Mouse (Mus musculus) neural tube, embryonic 12.5 days (tissue): ENCODE data around the gene Rhbdd3. TPM values are rescaled to one million over a fixed set of nuclear protein-coding genes. Genes with fewer than 3 reads are reported as not detected.
A peak's percentile ranks its signal among the peaks of the same experiment; 100 is the strongest.

Source experiments
- ATAC-seq: fragments of 200-750 bp; cut with Nextera tagmentation; 2 replicates; pipeline ENCODE4 v1.8.0; 2017; ENCODE audit warnings: low read depth, mild to moderate bottlenecking, moderate TSS enrichment, moderate library complexity; ENCODE audit not compliant: low FRiP score
- H3K27ac ChIP-seq: fragments of 300-500 bp; sonication (generic); 2 replicates; pipeline ENCODE4 v1.5.1; 2016
- H3K27me3 ChIP-seq: fragments of 300-500 bp; sonication (generic); replicated peaks from 2 replicates; pipeline ENCODE4 v1.6.1; 2016; ENCODE audit warnings: mild to moderate bottlenecking
- H3K36me3 ChIP-seq: fragments of 300-500 bp; sonication (generic); 2 replicates; pipeline ENCODE4 v1.6.1; 2016; ENCODE audit warnings: mild to moderate bottlenecking
- H3K4me1 ChIP-seq: fragments of 300-500 bp; sonication (generic); 2 replicates; pipeline ENCODE4 v1.6.1; 2016
- H3K4me2 ChIP-seq: fragments of 300-500 bp; sonication (generic); replicated peaks from 2 replicates; pipeline ENCODE4 v1.6.1; 2016; ENCODE audit warnings: mild to moderate bottlenecking
- H3K4me3 ChIP-seq: fragments of 300-500 bp; sonication (generic); 2 replicates; pipeline ENCODE4 v1.5.1; 2016
- H3K9ac ChIP-seq: fragments of 300-500 bp; sonication (generic); 2 replicates; pipeline ENCODE4 v1.6.1; 2016; ENCODE audit warnings: mild to moderate bottlenecking
- H3K9me3 ChIP-seq: fragments of 300-500 bp; sonication (generic); 2 replicates; pipeline ENCODE4 v1.6.1; 2016; ENCODE audit warnings: mild to moderate bottlenecking
- WGBS: fragments of 180-500 bp; shearing (Covaris S2); methylation state at CpG from one replicate; pipeline ENCODE4 v1.1.7; 2016; 5-methylcytosine and 5-hydroxymethylcytosine counted together
- polyA plus RNA-seq: library from polyadenylated mRNA; unstranded; fragments of >200 nt; fragmentation: Nextera tagmentation; extraction: Ambion mirVana; gene quantifications from 2 replicates; pipeline ENCODE4 v1.2.1, GENCODE M21; 2016

Gene Rhbdd3
- polyA plus RNA-seq, 1 experiment from 2014 or later: 26.9 TPM

DNA sequence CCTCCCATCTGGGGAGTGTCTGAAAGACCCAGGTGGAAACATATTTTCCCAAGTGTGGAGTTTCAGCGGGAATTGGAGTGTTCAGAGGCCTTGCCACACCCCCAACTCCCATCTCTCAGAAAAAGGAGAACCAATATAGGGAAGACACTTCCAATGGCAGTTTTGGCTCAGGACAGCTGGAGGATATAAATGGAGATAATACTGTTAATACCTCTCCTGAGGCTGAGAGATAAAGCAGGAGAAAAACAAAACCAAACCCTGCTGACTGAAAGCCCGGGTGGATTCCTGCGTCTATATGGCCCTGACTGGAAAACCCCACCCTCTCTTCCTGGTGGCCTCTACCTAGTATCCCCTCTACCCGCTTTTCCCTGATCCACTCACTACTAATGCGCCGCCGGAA is 3.7 kb downstream of the Rhbdd3 start:
- H3K27me3 ChIP-seq: no peaks in the 10 kb centered on the region
- no peak overlapping the region for H3K9ac ChIP-seq
- WGBS: 91% methylated on average over 7 of the region's 7 CpGs
- H3K4me3 ChIP-seq: no peak overlapping the region
- no peak for ATAC-seq
- peaks cover 16% of the 10 kb centered on the region for H3K4me1 ChIP-seq
- peaks cover 21% of the 10 kb centered on the region; the same call in 1 of the 2 replicates for H3K36me3 ChIP-seq
- H3K4me2 ChIP-seq: no peak overlapping the region
- H3K27ac ChIP-seq: no peak overlapping the region
- H3K9me3 ChIP-seq: no peaks in the 10 kb centered on the region

DNA sequence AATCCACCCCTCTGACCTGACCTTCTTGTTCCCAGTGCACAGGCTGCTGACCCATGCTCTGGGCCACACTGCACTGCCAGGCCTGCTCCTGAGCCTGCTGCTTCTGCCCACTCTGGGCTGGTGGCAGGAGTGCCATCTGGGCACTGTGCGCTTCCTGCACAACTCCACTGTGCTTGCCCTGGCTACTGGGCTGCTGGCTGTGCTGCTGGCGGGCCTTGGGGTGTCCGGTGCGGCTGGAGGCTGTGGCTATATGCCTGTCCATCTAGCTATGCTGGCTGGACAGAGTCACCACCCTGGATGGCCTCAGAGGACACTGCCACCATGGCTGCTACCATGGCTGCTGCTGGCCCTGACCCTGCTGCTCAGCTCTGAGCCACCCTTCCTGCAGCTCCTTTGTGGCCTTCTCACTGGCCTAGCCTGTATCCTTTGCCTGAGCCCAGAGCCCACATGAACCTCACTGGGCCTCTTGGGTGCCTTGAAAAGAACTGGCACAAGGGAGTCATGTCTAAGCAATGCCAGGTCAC is 5.3 kb downstream of the Rhbdd3 start:
- Histone ChIP-seq H3K27ac (no peak overlapping the region), H3K9ac (no peak overlapping the region), H3K4me1 (peaks cover 14% of the 10 kb centered on the region), H3K9me3 (no peaks in the 10 kb centered on the region), H3K4me3 (no peak overlapping the region), H3K36me3 (peaks cover 21% of the 10 kb centered on the region; the same call in 1 of the 2 replicates), H3K4me2 (no peak overlapping the region), H3K27me3 (no peaks in the 10 kb centered on the region)
- ATAC-seq: no peak
- 86% methylated on average over 4 of the region's 4 CpGs for WGBS

GRCm38 (mm10) chr11:5109441-5109840 is 10.7 kb downstream of the Rhbdd3 start:
- Histone ChIP-seq H3K36me3 (peaks cover 18% of the 10 kb centered on the region; the same call in 1 of the 2 replicates), H3K27ac (no peak overlapping the region), H3K4me2 (no peak overlapping the region), H3K27me3 (no peaks in the 10 kb centered on the region), H3K9ac (no peak overlapping the region), H3K4me1 (0 out of 2 replicates have a peak, but pooled peaks cover 3% of the 10 kb centered on the region), H3K9me3 (no peaks in the 10 kb centered on the region), H3K4me3 (no peak overlapping the region)
- ATAC-seq: no peak
- WGBS: 82% methylated on average over 8 of the region's 8 CpGs

DNA sequence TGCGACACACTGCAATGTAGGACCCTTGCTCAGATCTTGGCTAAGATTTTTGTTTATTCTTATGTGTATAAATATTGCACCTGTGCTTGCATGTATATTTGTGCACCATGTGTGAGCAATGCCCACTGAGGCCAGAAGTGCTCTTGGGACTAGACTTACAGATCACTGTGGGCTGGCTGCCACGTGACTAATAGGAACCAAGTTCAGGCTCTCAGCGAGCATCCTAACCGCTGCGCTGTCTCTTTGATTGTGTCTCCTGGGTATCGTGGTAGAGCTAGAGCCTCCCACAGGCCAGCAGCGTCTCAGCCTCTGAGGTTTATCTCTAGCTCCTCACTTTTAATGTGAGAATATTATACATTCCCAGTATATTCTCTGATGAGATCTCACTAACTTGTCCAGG is 14.9 kb downstream of the Rhbdd3 start:
- H3K27me3 ChIP-seq: no peaks in the 10 kb centered on the region
- H3K4me2 ChIP-seq: no peak overlapping the region
- H3K9ac ChIP-seq: no peak overlapping the region
- no peak for ATAC-seq
- H3K36me3 ChIP-seq: peaks cover 5% of the 10 kb centered on the region; the same call in 1 of the 2 replicates
- no peak overlapping the region for H3K27ac ChIP-seq
- WGBS: 80% methylated on average over 7 of the region's 7 CpGs
- no peaks in the 10 kb centered on the region for H3K9me3 ChIP-seq
- no peak overlapping the region for H3K4me3 ChIP-seq
- no peaks in the 10 kb centered on the region for H3K4me1 ChIP-seq

GRCm38 (mm10) chr11:5114931-5115581 is 16.3 kb downstream of the Rhbdd3 start:
- peak; percentile 48; the same call in 1 of the 2 replicates for ATAC-seq
- Histone ChIP-seq H3K27me3 (no peaks in the 10 kb centered on the region), H3K4me2 (no peak overlapping the region), H3K36me3 (no peaks in the 10 kb centered on the region), H3K4me1 (no peaks in the 10 kb centered on the region), H3K9ac (no peak overlapping the region), H3K4me3 (no peak overlapping the region), H3K27ac (no peak overlapping the region), H3K9me3 (no peaks in the 10 kb centered on the region)
- WGBS: 29% methylated on average over 13 of the region's 13 CpGs

GRCm38 (mm10) chr11:5125713-5126112 is 27.0 kb downstream of the Rhbdd3 start:
- Histone ChIP-seq H3K4me3 (no peak overlapping the region), H3K27me3 (no peaks in the 10 kb centered on the region), H3K36me3 (no peaks in the 10 kb centered on the region; the same call in 1 of the 2 replicates), H3K4me2 (no peak overlapping the region), H3K4me1 (peaks cover 29% of the 10 kb centered on the region), H3K9me3 (no peaks in the 10 kb centered on the region), H3K27ac (no peak overlapping the region), H3K9ac (no peak overlapping the region)
- 73% methylated on average over 4 of the region's 4 CpGs for WGBS
- ATAC-seq: no peak

DNA sequence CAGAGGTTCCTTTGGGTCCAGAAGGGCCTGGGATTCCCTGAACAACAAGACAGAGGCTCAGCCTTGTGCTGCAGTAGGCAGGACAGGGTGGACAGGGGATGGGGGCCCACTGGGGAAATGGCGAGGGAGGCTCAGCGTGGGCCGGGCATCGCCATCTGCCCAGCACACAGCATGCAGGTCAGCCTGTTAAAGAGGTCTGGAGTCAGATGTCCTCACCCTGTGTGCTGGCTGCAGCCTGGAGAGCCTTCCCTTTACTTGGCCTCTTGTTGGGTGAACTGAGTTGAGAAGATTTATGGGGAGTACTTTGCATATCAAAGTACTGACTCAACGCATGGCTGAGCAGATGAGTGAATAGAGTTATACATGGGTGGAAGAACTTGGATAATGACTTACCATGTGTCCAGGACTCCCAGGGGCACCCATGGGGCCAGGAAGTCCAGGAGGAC is 30.3 kb downstream of the Rhbdd3 start:
- peak overlapping the region; percentile 47 for H3K4me2 ChIP-seq
- H3K4me3 ChIP-seq: peak overlapping the region; percentile 10; the same call in 1 of the 2 replicates
- H3K4me1 ChIP-seq: peaks cover 29% of the 10 kb centered on the region
- H3K36me3 ChIP-seq: no peaks in the 10 kb centered on the region
- ATAC-seq: peak; percentile 86
- H3K9ac ChIP-seq: no peak overlapping the region
- no peaks in the 10 kb centered on the region for H3K27me3 ChIP-seq
- H3K27ac ChIP-seq: peak overlapping the region; percentile 80; the same call in 1 of the 2 replicates
- no peaks in the 10 kb centered on the region for H3K9me3 ChIP-seq
- WGBS: 7% methylated on average over 5 of the region's 5 CpGs

DNA sequence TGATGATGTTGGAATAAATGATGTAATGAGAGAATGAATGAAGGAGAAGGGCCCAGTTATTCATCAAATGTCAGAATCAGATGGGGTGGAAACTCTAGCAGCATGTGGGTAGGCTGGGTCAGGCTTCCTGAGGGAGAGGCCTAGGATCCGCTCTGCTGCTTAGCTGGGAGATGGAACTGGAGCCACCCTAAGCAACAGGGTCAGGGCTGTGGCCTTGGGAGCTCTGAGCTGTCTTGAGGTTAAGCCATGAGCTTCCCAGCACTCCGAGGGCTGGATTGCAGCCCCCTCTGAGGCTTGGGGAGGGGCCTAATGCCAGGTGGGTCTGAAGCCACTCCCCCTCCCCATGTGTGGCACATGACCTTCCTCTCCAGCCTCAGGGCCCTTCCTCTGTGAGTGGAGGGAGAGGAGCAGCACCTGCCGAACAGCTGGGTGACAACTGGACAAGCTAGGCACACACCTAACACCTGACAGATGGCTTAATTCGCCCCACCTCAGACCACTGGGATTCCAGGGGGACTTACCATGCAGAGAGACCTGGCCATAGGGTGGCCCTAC is 31.5 kb downstream of the Rhbdd3 start:
- H3K27ac ChIP-seq: no peak overlapping the region
- H3K27me3 ChIP-seq: no peaks in the 10 kb centered on the region
- H3K4me1 ChIP-seq: peaks cover 29% of the 10 kb centered on the region
- H3K4me3 ChIP-seq: no peak overlapping the region
- H3K4me2 ChIP-seq: no peak overlapping the region
- H3K36me3 ChIP-seq: no peaks in the 10 kb centered on the region
- H3K9ac ChIP-seq: no peak overlapping the region
- WGBS: 57% methylated on average over 4 of the region's 4 CpGs
- H3K9me3 ChIP-seq: no peaks in the 10 kb centered on the region
- 0 out of 2 replicates have a peak, but pooled peaks have one; percentile 11 for ATAC-seq

GRCm38 (mm10) chr11:5132751-5133150 is 34.0 kb downstream of the Rhbdd3 start:
- ATAC-seq: no peak

GRCm38 (mm10) chr11:5135914-5136313 is 37.2 kb downstream of the Rhbdd3 start:
- ATAC-seq: no peak
- H3K27me3 ChIP-seq: no peaks in the 10 kb centered on the region
- H3K4me1 ChIP-seq: peaks cover 7% of the 10 kb centered on the region
- no peak overlapping the region for H3K4me3 ChIP-seq
- H3K9ac ChIP-seq: no peak overlapping the region
- no peaks in the 10 kb centered on the region for H3K36me3 ChIP-seq
- H3K27ac ChIP-seq: no peak overlapping the region
- no peaks in the 10 kb centered on the region for H3K9me3 ChIP-seq
- 82% methylated on average over 11 of the region's 11 CpGs for WGBS
- H3K4me2 ChIP-seq: no peak overlapping the region

More at GRCm38 (mm10) chr11:5132751-5133150, 34.0 kb downstream of the Rhbdd3 start:
- no peaks in the 10 kb centered on the region for H3K9me3 ChIP-seq
- H3K4me1 ChIP-seq: peaks cover 28% of the 10 kb centered on the region
- no peak overlapping the region for H3K4me3 ChIP-seq
- no peak overlapping the region for H3K27ac ChIP-seq
- no peaks in the 10 kb centered on the region for H3K27me3 ChIP-seq
- no peak overlapping the region for H3K9ac ChIP-seq
- H3K36me3 ChIP-seq: no peaks in the 10 kb centered on the region
- 87% methylated on average over 4 of the region's 4 CpGs for WGBS
- no peak overlapping the region for H3K4me2 ChIP-seq

DNA sequence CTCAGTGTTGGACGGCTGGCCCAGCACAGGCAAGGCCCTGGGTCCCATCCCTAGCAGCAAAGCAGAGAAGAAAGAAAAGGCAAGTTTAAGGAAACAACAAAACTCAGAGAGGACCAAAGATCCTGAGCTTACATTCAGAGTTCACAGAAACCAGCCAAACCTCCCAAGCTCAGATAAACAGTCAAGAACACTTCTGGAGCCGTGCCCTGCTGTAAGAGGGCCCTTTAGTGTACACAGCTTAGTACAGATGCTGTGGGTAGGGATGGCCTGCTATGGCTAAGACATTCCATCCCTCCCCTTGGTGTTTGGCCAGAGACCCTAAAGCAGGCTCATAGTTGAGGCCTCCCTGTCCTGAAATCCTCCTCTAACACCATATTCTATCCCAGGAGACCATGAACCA is 39.9 kb downstream of the Rhbdd3 start:
- WGBS: 86% methylated on average over 2 of the region's 2 CpGs
- H3K27ac ChIP-seq: no peak overlapping the region
- H3K4me2 ChIP-seq: no peak overlapping the region
- no peaks in the 10 kb centered on the region for H3K27me3 ChIP-seq
- no peaks in the 10 kb centered on the region for H3K9me3 ChIP-seq
- no peak overlapping the region for H3K9ac ChIP-seq
- no peak overlapping the region for H3K4me3 ChIP-seq
- H3K4me1 ChIP-seq: peaks cover 7% of the 10 kb centered on the region
- no peak for ATAC-seq
- no peaks in the 10 kb centered on the region for H3K36me3 ChIP-seq

DNA sequence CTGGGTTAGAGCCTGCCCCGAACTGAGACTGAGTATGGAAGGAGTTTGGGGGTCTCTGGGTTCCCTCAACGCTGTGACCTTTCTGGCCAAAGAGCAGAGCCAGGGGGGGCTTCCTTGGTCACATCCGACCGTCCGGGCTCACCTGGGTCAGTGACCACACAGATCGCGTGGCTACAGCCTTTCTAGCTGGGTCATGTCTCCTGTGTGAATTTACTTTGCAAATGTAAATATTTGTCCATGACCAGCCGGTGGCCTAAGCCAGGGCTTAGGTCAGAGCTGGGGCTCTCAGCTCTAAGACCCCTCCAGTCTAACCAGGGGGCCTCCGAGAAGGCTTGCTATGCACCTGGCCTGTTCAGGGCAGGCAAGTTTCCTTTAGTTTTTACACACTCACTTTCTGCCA is 40.6 kb downstream of the Rhbdd3 start:
- Histone ChIP-seq H3K4me1 (peaks cover 7% of the 10 kb centered on the region), H3K4me2 (no peak overlapping the region), H3K9ac (0 out of 2 replicates have a peak overlapping the region, but pooled peaks have one; percentile 8), H3K36me3 (no peaks in the 10 kb centered on the region), H3K9me3 (no peaks in the 10 kb centered on the region), H3K4me3 (no peak overlapping the region), H3K27ac (no peak overlapping the region), H3K27me3 (no peaks in the 10 kb centered on the region)
- 85% methylated on average over 9 of the region's 9 CpGs for WGBS
- no peak for ATAC-seq
